In the genomic region with DNA sequence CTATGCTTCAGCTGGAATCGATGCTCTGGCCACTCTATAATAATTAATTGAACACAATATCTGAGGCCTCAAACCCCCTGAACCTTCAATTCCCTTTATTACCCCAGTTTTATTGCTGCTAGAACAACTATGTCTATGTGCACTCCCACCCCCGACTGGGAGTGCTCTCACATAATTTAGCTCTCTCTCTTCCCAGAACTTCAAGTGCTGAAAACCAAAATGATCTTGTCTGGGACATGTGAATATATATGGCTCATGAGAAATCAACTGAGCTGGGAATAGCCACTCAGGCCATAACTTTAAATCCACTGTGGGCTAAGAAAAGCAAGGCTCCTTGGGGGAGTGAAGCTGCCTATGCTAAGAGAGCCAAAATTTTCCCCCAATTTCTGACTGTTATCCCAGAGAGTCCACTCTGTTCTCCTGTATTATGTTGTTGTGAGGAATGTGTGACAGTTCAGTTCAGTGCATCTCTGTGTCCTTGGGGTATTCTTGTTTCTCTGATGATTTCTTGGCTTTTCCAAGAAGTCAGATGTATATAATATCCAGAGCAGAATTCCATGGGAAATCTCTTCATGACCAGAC, we compare ENCODE assay signal across 24 mouse cellular contexts.
A peak's percentile ranks its signal among the peaks of the same experiment; 100 is the strongest.
DNase-seq lines count a peak whose midpoint lies in the region; ATAC-seq and TF ChIP-seq lines count a peak whose summit lies in the region.
"Had no signal": no experiment of that assay in that cellular context is flagged by ENCODE, and none has a peak within 500 bp of the region (broad histone marks: within the 10 kb centered on the region; RNA-seq: fewer than 3 reads in every experiment).

No protein-coding gene starts in this region.

- H3K36me3 ChIP-seq in embryonic facial prominence, embryonic 11.5 days (replicated peaks; ENCODE audit: control insufficient read depth, insufficient read depth, low read depth, low read length), result no peaks in the 10 kb centered on the region
- H3K36me3 ChIP-seq in embryonic facial prominence, embryonic 10.5 days (replicated peaks), result no peaks in the 10 kb centered on the region
- H3K36me3 ChIP-seq in kidney, postnatal 0 days (ENCODE audit: insufficient read depth, low read length), result no peaks in the 10 kb centered on the region
- H3K36me3 ChIP-seq in kidney, adult 2 months (ENCODE audit: control insufficient read depth, insufficient read depth, low read length), result no peaks in the 10 kb centered on the region
- no peaks in the 10 kb centered on the region for H3K36me3 ChIP-seq in embryonic facial prominence, embryonic 14.5 days (ENCODE audit: control insufficient read depth, insufficient read depth, low read length)
- H3K36me3 ChIP-seq in limb, embryonic 15.5 days, result no peaks in the 10 kb centered on the region
- H3K36me3 ChIP-seq in hindbrain, postnatal 0 days (ENCODE audit: insufficient read depth, low read length), result no peaks in the 10 kb centered on the region
- H3K36me3 ChIP-seq: embryonic facial prominence, embryonic 13.5 days; G1E; heart, embryonic 10.5 days; hindbrain, embryonic 12.5 days had no signal

- TF ChIP-seq POLR2A in kidney, adult 2 months (IDR thresholded peaks at IDR 0.05; ENCODE audit: low read depth, low read length), result no peak

- 73% methylated on average over 2 of the region's 2 CpGs for WGBS in embryonic facial prominence, embryonic 11.5 days
- WGBS in embryonic facial prominence, embryonic 10.5 days, result 83% methylated on average over 2 of the region's 2 CpGs
- WGBS in kidney, postnatal 0 days, result 28% methylated on average over 2 of the region's 2 CpGs
- WGBS in kidney, adult 2 months, result 26% methylated on average over 2 of the region's 2 CpGs
- 59% methylated on average over 2 of the region's 2 CpGs for WGBS in embryonic facial prominence, embryonic 14.5 days
- WGBS in limb, embryonic 15.5 days, result 30% methylated on average over 2 of the region's 2 CpGs
- WGBS in hindbrain, postnatal 0 days, result 74% methylated on average over 2 of the region's 2 CpGs

- H3K27ac ChIP-seq in embryonic facial prominence, embryonic 11.5 days (replicated peaks; ENCODE audit: low read depth, low read length), result 0 out of 2 replicates have a peak overlapping the region, but pooled peaks have one; percentile 13
- no peak overlapping the region for H3K27ac ChIP-seq in embryonic facial prominence, embryonic 10.5 days (replicated peaks)
- no peak overlapping the region for H3K27ac ChIP-seq in kidney, postnatal 0 days
- no peak overlapping the region for H3K27ac ChIP-seq in kidney, adult 2 months (ENCODE audit: insufficient read depth, low read depth, low read length)
- no peak overlapping the region for H3K27ac ChIP-seq in embryonic facial prominence, embryonic 14.5 days (replicated peaks; ENCODE audit: low read depth, low read length)
- no peak overlapping the region for H3K27ac ChIP-seq in limb, embryonic 15.5 days
- no peak overlapping the region for H3K27ac ChIP-seq in hindbrain, postnatal 0 days
- H3K27ac ChIP-seq: forebrain, embryonic 13.5 days; heart, embryonic 10.5 days; hindbrain, embryonic 12.5 days had no signal

- ATAC-seq in embryonic facial prominence, embryonic 11.5 days (replicated peaks; ENCODE audit: insufficient number of reproducible peaks, low FRiP score, low TSS enrichment, low read depth), result no peak
- no peak for ATAC-seq in kidney, postnatal 0 days (replicated peaks; ENCODE audit: low FRiP score, low read depth)
- no peak for ATAC-seq in embryonic facial prominence, embryonic 14.5 days (ENCODE audit: low read depth)
- peak; percentile 63; the same call in 1 of the 2 replicates for ATAC-seq in limb, embryonic 15.5 days (ENCODE audit: insufficient number of reproducible peaks, low FRiP score, low TSS enrichment, low read depth)
- no peak for ATAC-seq in hindbrain, postnatal 0 days
- ATAC-seq: CD4-positive, CD25-positive, alpha-beta regulatory T cell, adult 4 months; forebrain, embryonic 13.5 days; forebrain, postnatal 0 days had no signal

- H3K4me1 ChIP-seq in embryonic facial prominence, embryonic 11.5 days (ENCODE audit: control insufficient read depth, insufficient read depth, low read length), result no peaks in the 10 kb centered on the region
- 0 out of 2 replicates have a peak, but pooled peaks cover 3% of the 10 kb centered on the region for H3K4me1 ChIP-seq in embryonic facial prominence, embryonic 10.5 days
- no peaks in the 10 kb centered on the region for H3K4me1 ChIP-seq in kidney, postnatal 0 days (replicated peaks; ENCODE audit: insufficient read depth, low read length)
- H3K4me1 ChIP-seq in kidney, adult 2 months (ENCODE audit: control insufficient read depth, insufficient read depth, low read length), result no peaks in the 10 kb centered on the region
- no peaks in the 10 kb centered on the region for H3K4me1 ChIP-seq in embryonic facial prominence, embryonic 14.5 days (ENCODE audit: control insufficient read depth, insufficient read depth, low read length)
- peaks cover 3% of the 10 kb centered on the region; the same call in 1 of the 2 replicates for H3K4me1 ChIP-seq in limb, embryonic 15.5 days
- H3K4me1 ChIP-seq in hindbrain, postnatal 0 days (ENCODE audit: insufficient read depth, low read length), result no peaks in the 10 kb centered on the region
- H3K4me1 ChIP-seq: heart, embryonic 10.5 days; hindbrain, embryonic 12.5 days had no signal

- peak; percentile 10 for DNase-seq in embryonic facial prominence, embryonic 11.5 days (ENCODE audit: low spot score)
- no peak for DNase-seq in embryonic facial prominence, embryonic 10.5 days (ENCODE audit: low spot score)
- DNase-seq in kidney, postnatal 0 days (ENCODE audit: low spot score), result peak; percentile 25
- DNase-seq in kidney, adult 2 months, result no peak
- peak; percentile 77 for DNase-seq in embryonic facial prominence, embryonic 14.5 days (ENCODE audit: low spot score)
- DNase-seq in hindbrain, postnatal 0 days (ENCODE audit: low spot score), result no peak
- DNase-seq: adrenal gland, adult 8-10 months; adrenal gland, postnatal 36 days; B cell, adult 2 months; cerebellum, adult 2 months; cerebellum, postnatal 10 days; embryo, embryonic 11 days; forebrain, postnatal 0 days; gastrocnemius, postnatal 10 days; heart, adult 18-20 months; heart, postnatal 10 days; heart, postnatal 4 days had no signal

- H3K27me3 ChIP-seq in embryonic facial prominence, embryonic 11.5 days (ENCODE audit: control insufficient read depth, insufficient read depth, low read length), result no peaks in the 10 kb centered on the region
- H3K27me3 ChIP-seq in embryonic facial prominence, embryonic 10.5 days (replicated peaks; ENCODE audit: low read depth, poor library complexity, severe bottlenecking), result no peaks in the 10 kb centered on the region
- H3K27me3 ChIP-seq in kidney, postnatal 0 days (ENCODE audit: insufficient read depth, low read length), result no peaks in the 10 kb centered on the region
- H3K27me3 ChIP-seq in kidney, adult 2 months (replicated peaks; ENCODE audit: control insufficient read depth, insufficient read depth, low read length), result no peaks in the 10 kb centered on the region
- H3K27me3 ChIP-seq in embryonic facial prominence, embryonic 14.5 days (replicated peaks; ENCODE audit: control insufficient read depth, insufficient read depth, low read length), result no peaks in the 10 kb centered on the region
- H3K27me3 ChIP-seq in limb, embryonic 15.5 days, result no peaks in the 10 kb centered on the region
- no peaks in the 10 kb centered on the region for H3K27me3 ChIP-seq in hindbrain, postnatal 0 days (ENCODE audit: insufficient read depth, low read length)
- H3K27me3 ChIP-seq: embryonic facial prominence, embryonic 13.5 days; forebrain, embryonic 13.5 days; hindbrain, embryonic 12.5 days had no signal

- no peak overlapping the region for H3K4me3 ChIP-seq in embryonic facial prominence, embryonic 11.5 days (ENCODE audit: low read depth, low read length)
- H3K4me3 ChIP-seq in embryonic facial prominence, embryonic 10.5 days, result no peak overlapping the region
- no peak overlapping the region for H3K4me3 ChIP-seq in kidney, postnatal 0 days (replicated peaks; ENCODE audit: low read depth, low read length)
- H3K4me3 ChIP-seq in kidney, adult 2 months (ENCODE audit: insufficient read depth, low read depth, low read length), result no peak overlapping the region
- H3K4me3 ChIP-seq in embryonic facial prominence, embryonic 14.5 days (ENCODE audit: low read depth, low read length), result no peak overlapping the region
- no peak overlapping the region for H3K4me3 ChIP-seq in limb, embryonic 15.5 days
- H3K4me3 ChIP-seq in hindbrain, postnatal 0 days (ENCODE audit: low read length), result no peak overlapping the region
- H3K4me3 ChIP-seq: embryonic facial prominence, embryonic 13.5 days; forebrain, embryonic 13.5 days; heart, embryonic 10.5 days; hindbrain, embryonic 12.5 days had no signal

- H3K9me3 ChIP-seq in embryonic facial prominence, embryonic 11.5 days (replicated peaks; ENCODE audit: control insufficient read depth, low read length), result no peaks in the 10 kb centered on the region
- no peaks in the 10 kb centered on the region for H3K9me3 ChIP-seq in embryonic facial prominence, embryonic 10.5 days
- no peaks in the 10 kb centered on the region for H3K9me3 ChIP-seq in kidney, postnatal 0 days (replicated peaks; ENCODE audit: low read length)
- H3K9me3 ChIP-seq in embryonic facial prominence, embryonic 14.5 days (ENCODE audit: control insufficient read depth, low read length), result no peaks in the 10 kb centered on the region
- no peaks in the 10 kb centered on the region for H3K9me3 ChIP-seq in limb, embryonic 15.5 days
- no peaks in the 10 kb centered on the region for H3K9me3 ChIP-seq in hindbrain, postnatal 0 days (ENCODE audit: low read length)
- H3K9me3 ChIP-seq: embryonic facial prominence, embryonic 13.5 days; forebrain, embryonic 13.5 days; G1E; heart, embryonic 10.5 days; hindbrain, embryonic 12.5 days had no signal

- H3K4me2 ChIP-seq in embryonic facial prominence, embryonic 11.5 days (ENCODE audit: low read depth, low read length), result no peak overlapping the region
- no peak overlapping the region for H3K4me2 ChIP-seq in kidney, postnatal 0 days (ENCODE audit: low read length)
- no peak overlapping the region for H3K4me2 ChIP-seq in embryonic facial prominence, embryonic 14.5 days (ENCODE audit: low read depth, low read length)
- H3K4me2 ChIP-seq in limb, embryonic 15.5 days, result no peak overlapping the region
- no peak overlapping the region for H3K4me2 ChIP-seq in hindbrain, postnatal 0 days (ENCODE audit: low read depth, low read length)
- H3K4me2 ChIP-seq: embryonic facial prominence, embryonic 13.5 days; forebrain, embryonic 13.5 days; hindbrain, embryonic 12.5 days had no signal

- no peak overlapping the region for H3K9ac ChIP-seq in embryonic facial prominence, embryonic 11.5 days (replicated peaks; ENCODE audit: low read length)
- no peak overlapping the region for H3K9ac ChIP-seq in kidney, postnatal 0 days (ENCODE audit: low read depth, low read length)
- no peak overlapping the region for H3K9ac ChIP-seq in embryonic facial prominence, embryonic 14.5 days (ENCODE audit: low read depth, low read length)
- no peak overlapping the region for H3K9ac ChIP-seq in limb, embryonic 15.5 days
- H3K9ac ChIP-seq in hindbrain, postnatal 0 days (replicated peaks; ENCODE audit: low read length), result no peak overlapping the region
- H3K9ac ChIP-seq: embryonic facial prominence, embryonic 13.5 days; forebrain, embryonic 13.5 days; forebrain, postnatal 0 days; hindbrain, embryonic 12.5 days had no signal

- no peak for TF ChIP-seq CTCF in kidney, postnatal 0 days (IDR thresholded peaks at IDR 0.05; ENCODE audit: low read depth)
- no peak for TF ChIP-seq CTCF in kidney, adult 2 months (conservative IDR thresholded peaks at IDR 0.05; ENCODE audit: insufficient read depth, insufficient read length, low read depth, low read length)
- no peak for TF ChIP-seq CTCF in hindbrain, postnatal 0 days (IDR thresholded peaks at IDR 0.05; ENCODE audit: low read depth)

Comparison
In these comparisons a context has a peak if more than half of its experiments do, and no peak if none do; other contexts are left out.
1. DNase-seq: peak in embryonic facial prominence, embryonic 11.5 days (single experiment), kidney, postnatal 0 days (single experiment) and embryonic facial prominence, embryonic 14.5 days (single experiment); none in embryonic facial prominence, embryonic 10.5 days (single experiment), kidney, adult 2 months (single experiment) and hindbrain, postnatal 0 days (single experiment).